Mouse (Mus musculus) kidney, adult 8-10 months (tissue): Measurements from ENCODE around the gene Spc24.

Source experiments
- DNase-seq, 2 experiments: peaks; one replicate each; pipeline ENCODE4 v3.0.0; 2022

Gene Spc24

DNA sequence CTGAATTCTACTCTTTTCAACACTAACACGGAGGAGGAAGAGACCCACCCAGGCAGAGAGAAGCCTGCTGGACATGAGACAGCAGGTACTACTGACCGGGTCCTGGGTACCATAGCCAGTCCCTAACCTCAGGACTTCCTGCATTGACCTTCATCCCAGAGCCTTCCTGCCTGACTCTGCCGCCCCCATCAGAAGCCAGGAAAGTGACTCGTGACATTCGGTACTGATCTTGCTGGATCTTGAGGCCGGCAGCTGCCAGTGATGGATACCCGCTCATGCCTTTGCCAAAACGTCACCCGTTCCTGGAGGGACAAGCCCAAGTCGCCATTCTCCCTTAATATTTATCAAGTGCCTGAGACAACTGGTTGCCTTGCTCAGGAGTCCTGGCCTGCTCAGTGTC is 11.6 kb downstream of the Spc24 start:
- DNase-seq, result no peak

DNA sequence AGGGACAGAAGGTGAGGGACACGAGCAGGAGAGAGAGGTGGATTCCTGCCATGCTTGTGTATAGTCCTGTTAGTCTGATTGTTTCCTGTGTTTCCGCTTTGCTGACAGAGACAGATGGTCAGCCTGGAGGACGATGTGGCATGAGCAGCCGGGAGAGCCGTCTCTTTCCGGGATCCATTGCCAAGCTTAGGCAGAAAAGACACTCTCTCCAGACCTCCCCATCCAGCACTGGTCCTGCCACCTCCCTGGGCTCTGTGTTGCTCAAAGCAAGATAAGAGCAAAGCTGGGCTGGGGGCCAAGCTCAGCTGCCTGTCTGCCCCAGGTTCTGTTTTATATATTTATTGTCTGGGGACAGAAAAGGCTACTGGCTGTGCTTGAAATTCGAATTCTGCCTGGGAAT is 12.1 kb downstream of the Spc24 start:
- DNase-seq, result peak; percentile 63 to 66

DNA sequence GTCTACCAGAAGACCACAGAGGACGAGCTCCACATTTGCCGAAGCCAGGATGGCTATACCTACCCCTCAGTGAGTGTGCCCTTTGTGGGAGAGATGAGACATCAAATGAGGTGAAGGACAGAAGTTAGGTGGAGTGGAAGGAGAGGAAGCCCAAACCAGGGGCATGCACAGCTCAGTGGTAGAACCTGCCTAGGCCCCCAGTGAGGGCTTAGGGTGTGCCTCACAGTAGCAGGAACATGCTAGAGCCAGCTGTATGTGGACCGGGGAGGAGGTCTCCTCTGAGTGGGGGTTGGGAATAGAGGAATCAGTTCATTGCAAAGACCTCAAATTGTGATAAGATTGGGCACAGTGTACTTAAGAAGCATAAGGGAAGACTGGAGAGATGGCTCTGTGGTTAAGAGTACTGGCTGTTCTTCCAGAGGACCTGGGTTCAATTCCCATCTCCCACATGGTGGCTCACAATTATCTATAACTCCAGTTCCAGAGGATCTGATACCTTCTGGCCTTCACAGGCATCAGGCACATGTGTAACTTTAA is 12.8 kb downstream of the Spc24 start:
- no peak for DNase-seq

DNA sequence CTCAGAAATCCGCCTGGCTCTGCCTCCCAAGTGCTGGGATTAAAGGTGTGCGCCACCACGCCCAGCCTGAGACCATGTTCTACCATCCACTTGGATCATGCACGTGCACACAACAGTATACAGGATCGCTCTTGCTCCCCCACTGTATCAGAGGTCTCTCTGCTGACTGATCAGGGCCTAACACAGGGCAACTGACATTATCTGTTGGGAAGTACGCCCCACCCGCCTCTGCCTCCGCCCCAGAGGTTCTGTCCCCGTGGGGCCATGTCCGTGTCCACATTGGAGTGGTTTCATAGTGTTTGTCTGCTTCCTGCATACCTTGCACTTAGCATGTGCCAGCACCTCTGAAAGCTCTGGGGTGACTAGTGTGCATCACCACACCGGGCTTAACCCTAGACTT is 18.6 kb downstream of the Spc24 start:
- no peak for DNase-seq

DNA sequence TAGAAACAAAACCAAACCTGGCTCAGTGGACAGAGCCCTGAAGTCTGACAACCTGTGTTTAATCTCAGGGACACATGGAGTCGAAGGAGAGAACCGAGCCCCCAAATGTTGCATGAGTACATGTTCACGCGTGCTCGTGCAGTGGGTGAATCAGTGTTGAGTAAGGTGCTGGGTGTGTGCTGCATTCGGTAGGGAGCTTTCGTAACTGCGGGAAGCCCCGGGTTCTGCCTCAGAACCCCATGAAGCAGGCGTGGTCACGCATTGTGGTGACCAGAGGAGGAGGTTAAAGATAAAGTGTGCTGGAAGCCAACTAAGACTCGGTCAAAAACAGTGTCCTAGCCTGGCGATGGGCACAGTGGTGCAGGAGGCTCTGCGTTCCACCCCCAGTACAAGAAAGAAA is 19.7 kb downstream of the Spc24 start:
- DNase-seq, result no peak

DNA sequence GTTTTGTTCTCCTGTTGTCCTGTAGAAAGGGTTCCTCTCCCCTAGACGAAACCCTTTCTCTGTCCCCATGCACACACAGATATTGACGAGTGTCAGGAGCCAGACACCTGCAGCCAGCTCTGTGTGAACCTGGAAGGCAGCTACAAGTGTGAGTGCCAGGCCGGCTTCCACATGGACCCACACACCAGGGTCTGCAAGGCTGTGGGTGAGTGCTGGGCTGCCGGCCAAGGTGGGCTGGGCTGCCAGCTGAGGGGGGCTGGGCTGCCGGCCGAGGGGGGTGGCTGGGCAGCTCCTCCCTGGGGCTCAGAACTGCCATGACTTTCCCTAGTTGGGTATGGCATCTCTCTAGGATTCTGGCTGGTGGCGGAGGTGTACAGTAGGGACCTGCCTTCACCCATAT is 21.3 kb downstream of the Spc24 start:
- no peak for DNase-seq

DNA sequence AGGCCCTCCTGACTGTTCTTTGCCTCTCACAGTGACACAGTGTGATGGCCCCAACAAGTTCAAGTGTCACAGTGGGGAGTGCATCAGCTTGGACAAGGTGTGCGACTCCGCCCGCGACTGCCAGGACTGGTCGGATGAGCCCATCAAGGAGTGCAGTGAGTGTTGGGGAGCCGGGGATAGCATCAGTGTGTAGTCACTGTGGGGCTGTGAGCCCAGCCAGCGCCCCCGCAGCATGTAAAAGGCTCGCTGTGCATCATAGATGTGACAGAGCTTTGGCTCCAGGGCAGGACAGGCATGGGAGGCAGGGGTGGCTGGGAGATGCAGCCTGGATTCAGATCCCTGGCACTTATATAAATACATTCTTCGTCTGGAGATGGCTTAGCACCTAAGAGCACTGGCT is 22.9 kb downstream of the Spc24 start:
- no peak for DNase-seq

DNA sequence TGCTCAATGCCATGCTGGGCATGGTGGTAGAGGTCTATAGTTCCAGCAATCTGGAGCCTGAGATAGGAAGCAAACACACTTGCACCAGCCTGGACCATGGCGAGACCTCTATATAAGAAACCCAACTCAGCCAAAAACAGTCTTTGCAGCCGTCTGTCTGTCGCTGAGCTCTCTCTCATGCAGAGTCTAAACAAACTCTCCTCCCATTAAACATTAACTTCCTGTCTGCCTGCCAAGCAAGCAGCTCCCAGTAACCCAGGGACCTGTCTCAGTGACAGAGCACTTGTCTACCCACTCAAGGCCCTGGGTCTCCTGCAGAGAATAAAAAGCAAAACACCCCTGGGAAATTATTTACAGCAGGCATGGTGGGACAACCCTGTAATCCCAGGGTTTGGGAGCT is 23.5 kb downstream of the Spc24 start:
- peak; percentile 64 to 86 for DNase-seq

DNA sequence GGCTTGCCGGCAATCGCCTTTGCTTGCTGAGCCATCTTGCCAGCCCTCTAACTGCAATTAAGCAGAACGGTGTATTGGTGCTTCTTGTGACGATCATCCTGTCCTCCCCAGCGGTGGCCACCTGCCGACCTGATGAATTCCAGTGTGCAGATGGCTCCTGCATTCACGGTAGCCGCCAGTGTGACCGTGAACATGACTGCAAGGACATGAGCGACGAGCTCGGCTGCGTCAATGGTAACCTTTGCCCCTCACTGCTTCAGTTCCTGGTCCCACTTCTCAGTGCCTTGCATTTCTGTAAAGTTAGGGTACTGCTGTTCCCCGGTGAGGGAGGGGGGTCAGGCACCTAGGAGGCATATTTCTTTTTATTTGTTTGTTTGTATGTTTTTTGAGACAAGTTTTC is 25.0 kb downstream of the Spc24 start:
- no peak for DNase-seq

DNA sequence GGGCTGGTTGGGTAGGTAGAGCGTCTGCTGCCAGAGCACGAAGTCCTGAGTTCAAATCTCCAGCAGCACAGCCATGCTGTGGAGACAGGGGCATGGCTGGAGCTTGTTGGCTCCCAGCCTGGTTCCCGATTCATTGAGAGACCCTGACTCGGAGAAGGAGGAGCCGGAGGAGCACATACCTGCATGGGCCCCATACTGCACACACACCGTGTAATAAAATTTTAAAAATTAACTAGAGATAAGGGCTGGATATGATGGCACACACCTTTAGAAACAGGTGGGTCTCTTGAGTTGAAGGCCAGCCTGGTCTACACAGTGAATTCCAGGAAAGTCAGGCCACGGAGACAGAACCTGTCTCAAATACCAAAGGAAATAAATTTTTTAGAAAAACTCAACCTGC is 26.1 kb downstream of the Spc24 start:
- no peak for DNase-seq

DNA sequence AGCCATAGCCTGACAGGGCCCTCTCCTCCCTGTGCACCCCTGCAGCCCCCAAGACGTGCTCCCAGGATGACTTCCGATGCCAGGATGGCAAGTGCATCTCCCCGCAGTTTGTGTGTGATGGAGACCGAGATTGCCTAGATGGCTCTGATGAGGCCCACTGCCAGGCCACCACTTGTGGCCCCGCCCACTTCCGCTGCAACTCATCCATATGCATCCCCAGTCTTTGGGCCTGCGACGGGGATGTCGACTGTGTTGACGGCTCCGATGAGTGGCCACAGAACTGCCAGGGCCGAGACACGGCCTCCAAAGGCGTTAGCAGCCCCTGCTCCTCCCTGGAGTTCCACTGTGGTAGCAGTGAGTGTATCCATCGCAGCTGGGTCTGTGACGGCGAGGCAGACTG is 26.7 kb downstream of the Spc24 start:
- DNase-seq, result no peak

DNA sequence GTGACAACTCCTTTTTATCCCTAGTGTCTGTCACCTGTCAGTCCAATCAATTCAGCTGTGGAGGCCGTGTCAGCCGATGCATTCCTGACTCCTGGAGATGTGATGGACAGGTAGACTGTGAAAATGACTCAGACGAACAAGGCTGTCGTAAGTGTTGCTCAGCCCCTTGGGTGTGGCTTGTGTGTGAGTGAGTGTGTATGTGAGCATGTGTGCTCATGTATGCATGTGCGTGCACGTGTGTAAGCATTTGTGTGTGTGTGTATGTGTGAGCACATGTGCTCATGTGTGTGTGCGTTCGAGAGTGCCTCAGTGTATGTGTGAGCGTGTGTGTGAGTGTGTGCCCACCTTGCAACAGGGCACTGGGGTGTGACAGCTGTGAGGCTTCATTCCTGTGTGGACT is 27.8 kb downstream of the Spc24 start:
- no peak for DNase-seq

DNA sequence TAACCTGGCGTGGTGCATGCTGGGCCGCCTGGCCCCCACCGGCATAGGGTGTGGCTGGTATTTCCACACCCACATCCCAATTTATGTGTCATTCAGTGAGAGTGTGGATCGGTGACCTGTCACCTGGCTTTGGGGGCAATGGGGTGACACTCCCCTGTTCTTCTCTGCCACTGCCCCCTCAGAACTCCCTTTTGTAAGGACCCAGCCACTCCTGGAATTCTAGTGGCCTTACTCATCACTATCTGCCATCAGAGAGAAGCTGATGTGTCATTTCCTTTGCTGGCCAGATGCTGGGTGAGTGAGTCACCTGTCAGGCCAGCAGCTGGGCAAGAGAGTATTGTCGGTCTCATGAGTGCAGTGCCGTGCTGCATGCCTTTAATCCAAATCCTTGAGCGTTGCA is 30.8 kb downstream of the Spc24 start:
- DNase-seq, result no peak

DNA sequence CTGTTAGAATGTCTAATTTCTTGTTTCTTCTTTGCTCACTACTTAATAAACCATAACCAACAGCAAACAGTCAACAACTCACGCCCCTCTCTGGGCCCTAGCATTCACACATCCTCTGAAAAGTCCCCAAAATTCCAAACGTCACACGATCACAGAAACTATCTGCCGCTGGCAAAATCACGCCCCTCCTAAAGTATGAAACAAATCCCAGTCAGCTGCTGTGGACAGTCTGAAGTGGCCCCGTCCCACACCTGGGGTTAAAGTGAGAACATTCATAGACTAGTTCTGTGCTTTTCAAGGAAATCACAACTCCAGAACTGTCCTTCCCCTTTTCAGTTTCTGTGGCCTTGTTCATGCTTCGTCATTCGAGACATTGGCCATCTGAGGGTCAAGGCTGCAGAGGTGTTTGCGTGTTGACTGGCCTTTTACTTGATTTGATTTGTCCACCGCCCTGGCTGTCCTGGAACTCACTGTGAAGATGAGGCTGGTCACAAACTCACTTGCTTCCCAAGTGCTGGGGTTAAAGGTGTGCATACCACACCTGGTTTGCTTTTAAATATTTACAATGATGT is 31.8 kb downstream of the Spc24 start:
- DNase-seq, result no peak

DNA sequence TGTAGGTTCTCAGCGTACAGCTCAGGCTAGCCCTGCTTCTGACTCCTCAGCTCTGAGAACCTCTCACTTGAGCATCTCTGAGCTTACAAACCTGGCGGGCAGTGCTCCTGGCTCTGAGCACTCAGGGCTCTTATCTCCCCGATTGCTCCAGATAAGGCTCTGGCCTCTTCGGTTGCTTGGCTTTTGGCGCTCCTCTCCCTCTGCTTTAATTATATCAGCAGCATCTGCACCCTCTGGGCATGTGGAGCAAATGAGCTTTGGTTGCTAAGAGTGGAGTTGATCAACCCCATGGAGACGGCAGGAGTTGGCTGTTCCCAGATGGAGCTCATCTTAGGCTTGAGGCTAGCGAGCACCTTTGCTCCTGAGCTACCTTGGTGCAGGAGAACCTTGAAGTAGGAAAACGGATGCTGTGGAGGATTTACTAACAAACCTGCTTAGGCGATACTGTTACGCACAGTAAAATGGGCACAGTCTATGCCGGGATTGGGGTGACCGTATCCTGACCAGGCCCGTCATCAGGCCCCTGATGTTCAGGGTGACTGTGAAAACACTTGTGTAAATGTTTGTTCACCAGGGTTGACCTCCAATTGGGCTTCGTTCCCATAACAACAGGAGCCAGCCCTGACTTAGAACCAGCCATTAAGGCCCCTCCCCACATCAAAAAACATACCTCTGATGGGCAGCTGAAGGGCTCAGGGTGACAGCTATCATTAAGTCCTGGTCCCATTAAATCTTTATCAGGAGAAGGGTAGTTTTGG is 33.7 kb downstream of the Spc24 start:
- DNase-seq, result no peak

DNA sequence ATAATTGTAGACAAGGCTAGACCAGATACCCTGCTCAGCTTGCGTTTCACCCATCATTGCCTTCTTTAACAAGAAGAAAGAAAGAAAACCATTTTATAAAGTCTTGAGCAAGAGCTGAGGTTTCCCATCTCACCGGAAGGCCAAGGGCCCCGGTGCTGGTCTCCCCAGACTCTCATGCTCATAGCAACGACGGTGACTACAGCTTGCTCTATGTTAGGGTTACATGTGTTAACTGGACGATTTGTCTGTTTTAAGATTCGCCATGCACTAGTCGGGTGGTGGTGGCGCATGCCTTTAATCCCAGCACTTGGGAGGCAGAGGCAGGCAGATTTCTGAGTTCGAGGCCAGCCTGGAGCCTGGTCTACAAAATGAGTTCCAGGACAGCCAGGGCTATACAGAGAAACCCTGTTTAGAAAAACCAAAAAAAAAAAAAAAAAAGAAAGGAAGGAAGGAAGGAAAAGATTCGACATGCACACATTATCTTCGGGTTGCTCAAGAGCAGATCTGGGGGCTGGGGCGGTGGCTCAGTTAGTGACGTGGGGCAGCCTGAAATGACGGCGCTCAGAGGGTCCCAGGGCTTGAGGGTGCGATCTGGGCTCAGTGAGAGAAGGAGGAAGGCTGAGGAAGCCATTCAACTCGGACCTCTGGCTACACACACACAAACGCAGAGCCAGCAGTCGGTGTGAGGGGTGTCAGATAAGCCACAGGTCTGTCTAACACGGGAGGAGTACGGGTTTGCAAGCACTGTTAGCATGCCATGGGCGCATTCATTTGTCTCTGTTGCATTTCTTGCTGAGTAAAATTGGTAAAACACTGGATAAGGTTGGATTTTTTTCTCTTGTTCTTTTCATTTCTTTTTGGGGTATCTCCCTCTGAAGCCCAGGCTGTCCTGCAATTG is 34.6 kb downstream of the Spc24 start:
- DNase-seq, result no peak

DNA sequence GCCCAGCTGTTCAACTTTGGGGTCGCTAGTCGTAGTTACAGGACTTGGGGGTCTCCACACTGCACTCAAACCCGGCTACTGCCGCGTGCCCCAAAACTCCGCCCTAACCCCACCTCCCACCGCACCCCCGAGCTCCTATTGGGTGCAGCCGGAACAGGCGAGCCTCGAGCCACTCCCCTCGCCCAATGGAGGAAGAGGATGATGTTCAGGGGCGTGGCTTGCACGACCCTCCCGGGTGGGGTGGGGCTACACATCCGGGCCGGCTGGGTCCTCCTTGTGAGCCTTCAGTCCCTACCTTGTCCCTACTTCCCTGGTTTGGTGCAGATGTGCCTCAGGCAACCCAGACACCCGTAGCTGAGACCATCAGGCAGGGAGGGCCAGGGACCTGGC is 36.0 kb downstream of the Spc24 start:
- DNase-seq, result peak; percentile 88 to 94

DNA sequence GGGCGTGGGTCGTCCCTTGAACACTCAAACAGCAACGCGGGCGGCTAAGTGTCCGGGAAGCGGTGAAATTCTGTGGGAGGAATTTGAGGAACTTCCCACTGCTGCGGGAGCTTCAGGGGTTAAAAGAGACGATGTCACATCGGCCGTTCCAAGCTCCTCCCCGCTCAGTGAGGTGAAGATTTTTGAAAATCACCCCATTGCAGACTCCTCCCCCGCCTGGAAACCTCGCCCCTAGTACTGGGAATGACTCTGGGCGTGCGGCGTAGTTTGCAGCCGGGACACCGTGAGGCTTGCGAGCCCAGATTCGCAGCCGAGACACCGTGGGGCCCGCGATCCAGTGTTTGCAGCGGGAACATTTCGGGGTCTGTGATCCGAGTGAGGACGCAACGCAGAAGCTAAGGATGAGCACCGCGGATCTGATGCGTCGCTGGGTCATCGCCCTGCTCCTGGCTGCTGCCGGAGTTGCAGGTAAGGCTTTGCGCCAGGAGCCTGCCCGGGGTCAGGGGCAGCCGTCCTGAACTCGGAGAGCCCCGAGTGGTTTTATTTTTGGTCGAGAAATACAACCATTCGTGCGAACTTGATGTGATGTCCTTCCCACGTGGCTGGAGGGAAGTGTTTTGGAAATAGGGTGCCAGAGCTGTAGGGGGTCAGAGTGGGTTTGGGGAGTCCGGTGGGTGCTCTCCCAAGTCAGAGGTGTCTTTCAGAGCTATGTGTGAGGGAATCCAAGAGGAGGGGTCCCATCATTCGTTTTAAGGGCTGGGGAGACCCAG is 36.5 kb downstream of the Spc24 start, which contains the start of gene Ldlr:
TSS of gene Ldlr (plus strand) at position 107 of the 770 bp plus-strand sequence.
- peak; percentile 84 to 85 for DNase-seq

DNA sequence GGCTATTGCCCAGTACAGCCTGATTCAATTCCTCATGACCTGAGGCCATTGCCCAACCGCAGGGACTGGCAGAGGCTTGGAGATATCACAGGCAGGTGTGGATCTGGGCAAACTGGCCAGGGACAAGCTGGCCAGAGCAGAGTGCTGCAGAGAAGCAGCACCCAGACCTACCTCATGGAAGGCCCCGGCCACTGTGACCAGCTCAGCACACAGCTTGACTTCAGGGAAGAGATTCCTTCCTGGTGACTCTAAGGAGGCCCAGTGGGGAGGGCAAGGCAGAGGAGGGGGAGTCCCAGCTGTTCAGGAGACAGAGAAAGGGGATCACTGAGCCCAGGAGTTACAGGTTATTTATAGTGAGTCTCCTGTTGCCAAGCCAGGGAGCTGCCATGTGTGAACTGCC is 39.1 kb downstream of the Spc24 start:
- no peak for DNase-seq

DNA sequence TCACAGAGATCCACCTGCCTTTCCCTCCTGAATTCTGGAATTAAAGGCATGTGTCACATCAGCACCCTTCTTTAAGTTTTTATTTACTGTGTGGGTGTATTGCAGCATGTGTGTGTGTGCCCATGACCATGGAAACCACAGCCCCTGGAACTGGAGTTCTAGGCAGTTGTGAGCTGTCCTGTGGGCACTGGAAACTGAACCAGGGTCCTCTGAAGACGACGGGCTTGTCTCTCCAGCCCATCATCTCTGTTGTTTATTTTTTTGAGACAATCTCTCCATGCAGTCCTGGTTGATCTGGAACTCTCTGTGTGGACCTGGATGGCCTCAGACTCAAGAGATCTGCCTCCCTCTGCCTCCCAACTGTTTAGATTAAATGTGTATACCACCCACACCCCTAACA is 43.1 kb downstream of the Spc24 start:
- DNase-seq, result no peak

DNA sequence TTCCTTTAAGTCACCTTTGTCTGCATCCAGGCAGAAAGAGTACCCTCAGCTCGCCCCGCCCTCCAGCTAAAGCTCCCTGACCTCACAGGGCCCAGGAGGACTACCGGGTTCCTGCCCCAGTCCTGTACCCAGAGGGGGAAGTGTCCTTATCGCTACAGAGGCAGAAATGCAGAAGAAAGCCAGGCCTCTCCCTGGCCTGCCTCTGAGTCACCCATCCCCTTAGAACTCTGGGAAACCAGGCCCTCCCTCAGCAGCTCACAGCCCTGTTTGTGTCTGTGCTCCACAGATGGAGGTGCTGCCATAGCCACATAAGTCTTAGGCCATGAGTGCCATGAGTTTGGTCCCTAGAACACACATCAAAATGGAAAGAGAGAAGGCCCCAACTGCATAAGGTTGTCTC is 44.8 kb downstream of the Spc24 start:
- no peak for DNase-seq

DNA sequence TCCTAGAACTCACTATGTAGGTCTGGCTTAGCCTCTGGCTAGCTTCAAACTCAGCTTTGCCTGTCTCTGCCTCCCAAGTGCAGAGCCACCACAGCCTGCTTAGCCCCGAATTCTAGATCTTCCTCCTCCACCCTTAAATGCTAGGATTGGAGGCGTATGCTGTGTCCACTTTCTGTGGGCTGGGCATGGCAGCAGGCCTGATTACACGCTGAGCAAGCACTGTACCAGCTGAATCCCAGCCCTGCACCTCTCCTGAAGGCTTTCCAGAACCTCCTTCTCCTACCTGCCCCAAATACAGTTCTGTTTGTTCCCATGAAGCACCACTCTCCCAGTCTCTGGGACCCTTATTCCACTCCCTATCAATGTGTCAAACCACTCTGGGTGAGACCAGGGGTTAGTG is 50.8 kb downstream of the Spc24 start:
- no peak for DNase-seq
